Mouse (Mus musculus) CD4-positive, CD25-positive, alpha-beta regulatory T cell, adult 4 months (primary cell): ENCODE measurements around the gene Dqx1. TPM values are rescaled to one million over a fixed set of nuclear protein-coding genes. Genes with fewer than 3 reads are reported as not detected.

Source experiments
- ATAC-seq: one replicate; pipeline ENCODE4 v1.8.0; 2017
- polyA plus RNA-seq, 2 experiments: library from polyadenylated mRNA; unstranded; fragments of 100-300 nt; shearing (Covaris generic); gene quantifications; one replicate each; pipeline ENCODE4 v1.2.1; 2017

The Dqx1 gene
- 1 to 10 TPM; 1.9 to 4.5 TPM for polyA plus RNA-seq

DNA sequence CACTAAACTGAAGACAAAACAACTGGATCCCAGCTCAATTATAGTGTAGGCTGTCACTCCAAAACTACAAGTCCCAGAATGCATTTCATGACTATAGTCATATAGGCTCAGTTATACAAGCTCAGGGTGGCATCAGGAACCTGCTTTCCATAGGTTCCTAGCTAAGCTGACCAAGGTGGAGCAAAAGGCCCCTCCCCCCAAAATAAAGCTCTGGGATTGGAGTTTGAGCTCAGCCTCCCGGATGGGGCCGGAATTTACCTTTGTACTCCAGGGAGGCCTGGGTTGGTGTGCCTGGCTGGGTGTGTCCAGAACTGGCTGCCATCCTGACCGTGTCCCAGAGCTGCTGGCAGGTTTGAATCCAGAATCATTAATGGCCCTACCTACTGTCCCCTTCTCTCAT is at the start of gene Dqx1:
Gene Dqx1, plus strand, starts transcription at position 55 of the 400 bp plus-strand sequence.
- ATAC-seq, result no peak

DNA sequence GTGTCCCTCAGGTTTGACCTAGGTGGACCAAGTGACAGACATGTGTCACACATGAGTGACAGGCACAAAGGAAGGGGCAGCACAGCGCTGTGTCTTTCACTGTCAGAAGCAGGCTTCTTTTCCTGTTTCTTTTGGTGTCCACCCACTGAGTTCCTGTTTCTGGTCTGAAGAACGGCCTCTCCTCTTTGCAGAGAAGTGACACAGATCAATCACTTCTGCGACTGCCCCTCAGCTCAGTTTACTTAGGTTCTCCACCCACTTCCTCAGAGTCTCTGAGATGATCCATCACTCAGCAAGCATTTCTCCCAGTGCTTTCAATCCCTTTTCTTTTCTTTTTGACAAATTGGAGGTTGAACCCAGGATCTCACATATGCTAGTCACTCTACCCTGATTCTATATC is 49.0 kb upstream of the Dqx1 start:
- ATAC-seq, result no peak

DNA sequence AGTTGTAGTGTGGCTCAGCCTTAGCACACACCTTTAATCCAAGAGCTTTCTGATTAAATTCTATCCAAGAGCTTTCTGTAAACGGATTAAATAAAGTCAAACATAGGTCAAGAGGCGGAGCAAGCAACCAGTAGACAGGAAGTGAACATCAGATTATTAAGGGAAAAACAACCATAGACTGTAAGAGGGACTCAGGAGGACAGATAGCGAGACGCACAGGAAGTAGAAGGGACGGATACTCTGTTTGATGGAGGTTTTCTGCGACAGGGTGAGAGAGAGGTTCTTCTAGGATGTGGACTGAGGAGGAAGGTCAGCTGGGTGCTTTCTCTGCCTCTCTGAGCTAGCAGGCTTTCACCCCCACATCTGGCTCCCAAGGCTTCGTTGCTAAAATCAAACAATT is 47.6 kb upstream of the Dqx1 start:
- peak; percentile 79 for ATAC-seq

DNA sequence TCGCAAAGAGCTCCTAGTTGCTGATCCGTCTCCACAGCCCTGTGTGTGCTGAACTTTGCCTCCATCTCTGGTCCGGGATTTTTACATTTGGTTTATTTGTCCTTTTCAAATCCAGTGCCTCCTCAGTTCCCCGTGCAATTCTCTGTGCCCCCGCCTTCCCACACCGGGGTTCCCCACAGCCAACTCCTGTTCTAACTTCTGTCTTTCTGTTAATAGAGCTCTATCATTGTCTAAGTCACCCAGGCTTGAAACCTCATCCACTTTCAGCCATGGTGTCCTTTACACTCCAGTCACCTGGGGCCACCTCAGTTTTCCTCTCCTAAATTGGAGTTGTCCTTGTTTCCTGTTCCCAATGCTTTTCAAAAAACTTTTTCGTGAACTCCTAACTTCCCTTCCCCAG is 46.4 kb upstream of the Dqx1 start:
- ATAC-seq, result no peak

DNA sequence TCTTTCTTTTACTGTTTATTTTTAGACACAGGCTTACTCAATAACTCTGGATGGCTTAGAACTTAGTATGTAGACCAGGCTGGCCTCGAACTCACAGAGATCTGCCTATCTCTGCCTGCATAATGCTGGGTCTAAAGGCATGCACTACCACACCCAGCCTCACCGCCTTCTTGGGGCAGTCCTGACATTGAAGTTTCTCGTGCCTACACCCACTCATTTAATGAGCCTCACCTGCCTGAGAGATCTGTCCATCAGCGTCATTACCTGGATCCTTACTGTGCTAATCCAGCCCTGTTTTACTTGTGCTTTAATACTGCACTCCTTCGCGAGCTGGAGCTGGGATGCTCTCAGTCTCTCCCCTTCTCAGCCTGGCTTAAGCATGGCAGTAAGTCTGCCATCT is 45.9 kb upstream of the Dqx1 start:
- no peak for ATAC-seq

DNA sequence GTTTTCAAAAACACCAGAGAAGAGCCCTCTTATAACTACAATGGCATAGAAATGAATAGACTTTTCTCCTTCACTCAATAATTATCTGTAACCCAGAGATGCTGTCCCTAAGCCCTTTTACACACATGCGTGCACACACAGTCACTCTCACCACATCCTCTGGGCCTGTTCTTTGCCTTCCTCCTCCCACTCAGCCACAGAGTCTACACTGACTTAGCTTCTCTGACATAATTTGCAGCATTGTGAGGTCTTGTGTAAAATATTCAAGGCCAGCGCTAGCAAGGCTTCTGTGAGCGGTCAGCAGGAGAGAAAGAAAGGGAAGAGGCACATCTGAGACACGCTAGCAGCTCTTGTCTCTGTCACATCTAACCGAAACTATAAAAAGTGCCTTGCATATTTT is 44.2 kb upstream of the Dqx1 start:
- peak; percentile 87 for ATAC-seq

DNA sequence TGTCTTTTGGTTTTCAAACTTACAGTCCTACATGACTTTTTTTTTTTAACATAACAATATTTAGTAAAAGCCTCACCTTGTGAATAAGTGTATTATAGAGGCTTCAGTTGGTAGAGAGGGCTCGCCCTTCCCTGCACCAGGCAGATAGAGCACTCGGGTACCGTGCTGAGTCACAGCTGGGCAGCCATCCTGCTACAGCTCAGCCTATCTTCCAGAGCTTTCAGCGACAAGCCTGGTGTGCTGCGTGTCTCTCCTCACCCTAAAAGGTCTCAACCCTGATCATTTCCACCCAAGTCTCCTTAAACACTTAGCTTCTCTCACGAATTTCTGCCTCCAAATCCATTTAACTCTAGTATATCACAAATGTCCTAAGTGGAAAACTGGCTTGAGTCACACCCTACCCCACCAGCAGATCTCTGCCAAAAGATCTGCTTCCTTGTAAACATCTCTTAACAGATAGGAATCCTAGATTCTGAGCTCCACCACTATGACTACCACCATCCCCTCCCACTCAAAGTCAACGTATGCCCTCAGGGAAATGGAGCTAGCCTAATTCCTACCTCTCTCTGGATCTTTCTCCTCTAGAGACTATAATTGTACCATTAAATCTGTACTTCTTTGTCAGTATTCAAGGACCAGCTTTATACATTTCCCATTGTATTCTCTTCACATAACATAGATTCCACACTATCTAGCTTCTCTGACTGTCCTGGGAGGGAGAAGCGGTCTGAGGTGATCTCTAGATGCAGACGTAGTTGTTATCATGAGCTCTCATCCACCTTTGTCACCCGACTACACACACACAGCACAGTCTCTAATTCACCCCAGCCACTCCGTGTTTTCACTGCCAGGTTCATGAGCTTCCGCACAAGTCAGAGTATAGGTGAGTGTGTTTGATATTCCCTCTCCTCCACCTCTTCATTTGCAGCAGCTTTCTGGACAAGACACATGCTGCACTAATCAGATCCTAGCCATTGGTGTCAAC is 42.9 kb upstream of the Dqx1 start:
- no peak for ATAC-seq

DNA sequence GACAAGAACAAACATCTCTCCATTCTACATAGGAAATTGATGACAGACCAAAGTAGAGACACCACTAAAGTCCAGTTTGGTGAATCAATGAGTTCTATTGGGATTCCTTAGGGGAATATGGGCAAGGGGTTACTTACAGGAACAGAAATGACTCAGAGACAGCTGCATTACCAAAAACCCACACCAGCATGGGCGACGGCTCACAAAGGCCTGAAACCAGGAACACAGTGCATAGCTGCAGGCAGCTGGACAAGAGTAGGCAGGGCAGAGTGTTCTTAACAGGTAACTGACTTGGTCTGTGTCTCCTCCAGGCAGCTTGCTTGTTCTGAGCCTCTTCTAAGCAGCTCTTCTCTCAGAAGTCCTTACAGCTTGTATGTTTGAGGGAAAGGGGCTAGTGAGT is 41.9 kb upstream of the Dqx1 start:
- no peak for ATAC-seq

DNA sequence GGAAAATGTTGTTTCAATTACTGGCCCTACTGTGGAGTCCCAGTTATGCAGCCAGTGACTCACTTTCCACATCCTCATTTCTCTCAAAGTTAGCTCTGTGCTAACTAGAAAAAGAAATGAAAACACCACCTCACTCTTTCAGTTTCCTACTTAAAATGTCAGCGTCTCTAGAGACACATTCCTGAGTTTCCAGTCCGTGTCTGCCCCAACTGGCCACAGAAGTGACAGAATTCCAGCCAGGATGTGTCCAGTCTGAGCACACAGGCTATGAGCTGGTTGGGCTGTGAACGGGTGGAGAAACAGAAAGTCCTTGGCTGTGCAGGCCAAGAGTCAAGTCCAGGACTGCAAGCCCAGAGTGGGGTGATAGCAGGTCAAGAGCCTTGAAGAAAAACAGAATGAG is 40.5 kb upstream of the Dqx1 start:
- no peak for ATAC-seq

DNA sequence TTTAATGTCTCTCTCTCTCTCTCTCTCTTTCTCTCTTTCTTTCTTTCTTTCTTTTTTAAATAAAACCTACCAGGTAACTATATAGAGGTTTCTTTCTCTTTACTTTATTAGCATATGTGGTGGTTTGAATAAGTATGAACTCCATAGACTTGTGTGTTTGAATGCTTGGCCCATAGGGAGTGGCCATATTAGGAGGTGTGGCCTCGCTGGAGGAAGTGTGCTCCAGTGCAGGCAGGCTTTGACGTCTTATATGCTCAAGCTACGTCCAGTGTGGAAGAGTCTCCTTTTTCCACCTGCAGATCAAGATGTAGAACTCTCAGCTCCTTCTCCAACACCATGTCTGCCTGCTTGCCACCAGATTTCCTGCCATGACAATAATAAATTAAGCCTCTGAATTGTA is 38.6 kb upstream of the Dqx1 start:
- ATAC-seq, result no peak

DNA sequence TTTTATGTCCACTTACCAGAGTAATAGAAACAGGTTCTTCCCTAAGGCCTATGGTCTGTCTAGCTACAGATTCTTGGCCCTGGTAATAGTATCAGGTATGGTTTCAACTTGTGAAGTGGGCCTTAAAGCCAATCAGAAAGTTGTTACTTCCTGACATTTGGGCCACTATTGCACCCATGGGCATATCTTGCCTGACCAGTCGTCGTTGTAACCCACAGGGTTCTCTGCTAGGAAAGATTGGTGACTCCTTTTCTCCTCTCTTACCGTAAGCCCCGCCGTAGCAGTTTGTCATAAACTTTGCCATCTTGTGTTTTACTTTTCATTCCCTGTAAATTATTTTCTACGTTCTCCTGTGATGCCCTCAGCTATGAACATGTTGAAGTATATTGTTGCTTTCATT is 37.5 kb upstream of the Dqx1 start:
- no peak for ATAC-seq

DNA sequence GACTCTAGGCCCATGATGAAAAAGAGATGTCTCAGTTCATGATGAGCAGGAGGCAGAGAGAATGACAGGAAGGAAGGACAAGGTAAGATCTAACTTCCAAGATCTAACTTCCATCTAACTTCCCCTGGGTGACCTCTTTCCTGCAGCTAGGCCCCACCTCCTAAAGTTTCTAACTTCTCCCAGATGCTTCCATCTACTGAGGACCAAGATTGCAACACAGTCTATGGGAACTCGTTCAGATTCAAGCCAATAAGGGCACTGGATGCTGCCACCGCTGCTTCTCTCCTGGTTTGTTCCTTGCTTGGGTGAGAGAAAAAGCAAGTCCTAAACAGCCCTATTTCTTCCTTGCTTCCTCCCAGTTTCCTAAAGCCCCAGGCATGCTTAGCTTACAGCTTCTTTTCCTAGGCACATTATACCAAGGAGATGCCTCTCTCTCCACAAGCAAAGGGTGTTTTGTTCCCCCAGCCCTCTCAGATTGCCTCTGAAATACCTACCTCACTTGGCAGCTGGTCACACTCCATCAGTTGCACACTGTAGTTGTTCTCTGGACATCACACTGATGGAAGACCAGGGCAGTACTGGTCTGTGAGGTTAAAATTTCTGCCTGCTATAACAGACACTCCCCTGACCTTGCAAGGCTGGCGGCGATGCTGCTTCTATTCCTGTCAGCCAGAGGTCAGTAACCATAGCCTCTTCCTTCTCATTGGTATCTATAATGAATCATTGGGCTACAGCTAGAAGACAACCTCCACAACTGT is 36.6 kb upstream of the Dqx1 start:
- no peak for ATAC-seq

DNA sequence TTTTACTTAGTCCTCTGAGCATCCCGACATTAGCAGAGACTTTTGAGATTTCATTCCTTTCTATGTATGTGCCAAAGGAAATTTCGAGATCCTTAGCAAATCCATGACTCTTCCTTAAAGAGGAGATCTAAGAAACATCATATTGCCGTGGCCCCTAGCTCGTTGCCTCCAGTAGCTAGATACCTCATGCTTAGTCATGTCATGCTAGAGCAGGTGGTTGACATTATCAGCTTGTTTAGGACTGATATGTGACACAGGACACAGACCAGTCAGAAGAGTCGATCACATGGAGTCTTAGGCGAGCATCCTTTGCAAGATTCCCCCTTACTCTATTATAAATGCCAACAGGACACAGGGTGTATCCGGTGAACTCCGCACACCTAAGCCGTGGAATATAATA is 34.6 kb upstream of the Dqx1 start:
- no peak for ATAC-seq

DNA sequence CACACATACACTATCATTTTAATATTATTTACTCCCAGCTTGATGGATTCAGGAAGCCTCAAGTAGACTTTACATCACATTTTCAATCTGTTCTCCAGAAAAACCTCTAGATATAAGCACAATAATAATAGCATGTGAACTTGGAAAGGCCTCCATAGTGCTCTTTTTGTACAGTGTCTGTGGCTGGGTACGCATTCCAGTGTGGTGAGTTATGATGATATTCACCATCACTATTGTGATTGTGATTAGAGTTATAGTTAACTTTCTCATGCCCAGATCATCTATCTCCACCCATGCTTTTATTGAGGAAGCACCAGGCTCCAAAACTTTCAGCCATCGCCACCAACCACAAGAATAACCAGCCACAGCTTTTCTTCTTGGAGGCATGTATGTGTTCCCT is 33.9 kb upstream of the Dqx1 start:
- ATAC-seq, result no peak

DNA sequence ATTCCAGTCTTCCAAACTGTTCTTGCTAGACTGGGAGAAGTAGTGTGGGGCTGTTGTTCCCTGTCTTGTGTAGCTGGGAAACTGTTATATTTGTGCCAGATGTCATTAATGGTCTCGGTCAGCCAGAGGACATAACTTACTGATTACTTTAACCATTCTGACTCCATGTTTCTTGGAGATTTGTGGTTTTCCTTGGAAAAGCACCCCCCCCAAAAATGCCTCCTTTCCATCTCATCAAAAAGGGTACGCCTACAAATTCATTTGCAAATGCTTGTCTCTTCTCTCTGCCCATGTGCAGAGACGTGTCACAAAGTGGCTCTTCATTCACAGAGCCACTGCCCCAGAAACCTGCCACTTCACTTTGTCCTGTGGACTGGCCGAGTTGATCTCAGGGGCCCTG is 33.2 kb upstream of the Dqx1 start:
- ATAC-seq, result no peak

DNA sequence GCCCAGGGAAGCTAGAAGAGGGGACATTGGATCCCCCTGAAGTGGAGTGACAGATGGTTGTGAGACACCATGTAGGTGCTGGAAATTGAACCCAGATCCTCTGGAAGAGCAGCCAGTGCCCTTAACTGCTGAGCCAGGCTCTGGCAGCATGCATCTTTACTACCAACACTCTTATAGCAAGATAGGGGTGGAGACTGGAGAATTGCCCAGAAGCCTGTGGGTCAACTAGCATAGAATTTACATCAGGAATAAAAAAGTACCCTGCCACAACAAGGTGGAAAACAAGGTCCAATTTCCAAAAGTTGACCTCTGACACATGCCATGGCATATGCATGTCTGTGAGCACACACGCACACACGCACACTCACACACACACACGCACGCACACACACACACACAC is 32.4 kb upstream of the Dqx1 start:
- ATAC-seq, result no peak

DNA sequence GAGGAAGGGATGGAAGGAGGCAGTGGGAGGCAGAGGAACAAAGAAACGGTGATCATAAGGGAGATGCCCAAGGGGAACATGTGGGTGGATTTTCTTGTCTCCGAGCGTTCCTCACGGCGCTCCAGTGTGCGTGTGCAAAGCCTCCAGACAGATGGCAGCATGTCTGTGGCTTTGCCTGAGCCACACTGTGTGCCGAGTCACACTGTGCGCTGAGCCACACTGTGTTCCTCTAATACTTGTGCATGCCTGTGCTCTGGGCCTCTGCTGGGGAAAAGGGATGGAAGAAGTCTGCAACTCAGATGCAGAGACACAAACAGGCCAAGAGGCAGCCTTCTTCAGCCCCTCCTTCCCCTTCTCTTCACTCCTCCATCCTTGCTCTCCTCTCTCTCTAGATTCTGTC is 30.4 kb upstream of the Dqx1 start:
- ATAC-seq, result no peak

DNA sequence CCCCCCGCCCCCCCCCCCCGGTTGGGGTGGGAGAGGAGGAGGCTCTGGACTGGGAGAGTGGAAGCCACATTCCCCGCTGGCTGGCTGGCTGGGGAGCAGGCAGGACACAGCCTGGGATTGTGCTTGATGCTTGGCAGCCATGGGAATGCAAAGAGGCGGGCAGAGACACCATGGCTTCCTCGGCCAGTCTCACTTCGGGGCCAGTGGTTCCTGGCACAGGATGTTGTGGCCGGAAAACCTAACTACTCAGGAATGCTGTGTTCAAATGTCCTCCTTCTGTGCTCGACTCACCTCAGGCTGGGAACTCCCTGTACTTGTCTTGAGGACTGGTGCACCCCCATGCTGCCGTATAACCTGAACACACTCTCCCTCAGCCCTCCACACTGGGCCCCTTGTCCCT is 29.9 kb upstream of the Dqx1 start:
- no peak for ATAC-seq

DNA sequence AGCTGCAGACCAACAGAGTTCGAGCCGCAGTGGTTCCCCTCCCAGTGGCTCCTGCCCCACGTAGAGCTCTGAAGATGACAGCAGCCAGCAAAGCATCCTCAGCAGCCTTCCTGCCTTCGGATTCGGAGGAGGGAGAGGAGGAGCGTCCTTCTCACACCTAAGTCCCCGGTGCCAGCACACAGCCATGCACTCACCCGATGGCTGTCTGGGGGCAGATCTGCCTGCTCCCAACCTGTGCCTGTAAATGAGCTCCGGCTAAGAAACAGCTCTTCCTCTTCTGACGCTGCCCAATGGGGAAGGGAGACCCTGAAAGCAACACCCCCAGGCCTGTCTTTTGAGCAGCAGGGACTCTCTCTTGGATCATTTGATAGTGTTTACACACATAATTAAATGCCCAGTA is 27.9 kb upstream of the Dqx1 start:
- ATAC-seq, result no peak

DNA sequence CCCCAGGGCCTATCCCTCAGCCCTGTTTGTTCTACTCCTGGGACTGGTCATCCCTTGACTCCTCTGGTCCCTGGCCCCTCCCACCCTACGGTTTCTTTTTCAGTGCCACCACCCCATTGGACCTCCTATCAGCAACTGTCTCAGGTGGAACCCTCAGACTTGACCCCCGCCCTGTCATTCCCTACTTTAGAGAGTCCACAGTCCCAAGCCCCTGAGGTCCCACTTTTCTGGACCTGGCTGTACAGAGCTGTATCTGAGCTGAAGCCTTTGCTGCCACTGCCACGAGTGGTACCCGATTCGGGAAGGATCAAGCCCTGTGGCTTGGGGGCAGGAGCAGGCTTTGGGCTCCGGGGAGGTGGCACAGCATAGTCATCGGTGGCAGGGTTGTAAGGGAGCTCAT is 26.5 kb upstream of the Dqx1 start:
- ATAC-seq, result no peak

DNA sequence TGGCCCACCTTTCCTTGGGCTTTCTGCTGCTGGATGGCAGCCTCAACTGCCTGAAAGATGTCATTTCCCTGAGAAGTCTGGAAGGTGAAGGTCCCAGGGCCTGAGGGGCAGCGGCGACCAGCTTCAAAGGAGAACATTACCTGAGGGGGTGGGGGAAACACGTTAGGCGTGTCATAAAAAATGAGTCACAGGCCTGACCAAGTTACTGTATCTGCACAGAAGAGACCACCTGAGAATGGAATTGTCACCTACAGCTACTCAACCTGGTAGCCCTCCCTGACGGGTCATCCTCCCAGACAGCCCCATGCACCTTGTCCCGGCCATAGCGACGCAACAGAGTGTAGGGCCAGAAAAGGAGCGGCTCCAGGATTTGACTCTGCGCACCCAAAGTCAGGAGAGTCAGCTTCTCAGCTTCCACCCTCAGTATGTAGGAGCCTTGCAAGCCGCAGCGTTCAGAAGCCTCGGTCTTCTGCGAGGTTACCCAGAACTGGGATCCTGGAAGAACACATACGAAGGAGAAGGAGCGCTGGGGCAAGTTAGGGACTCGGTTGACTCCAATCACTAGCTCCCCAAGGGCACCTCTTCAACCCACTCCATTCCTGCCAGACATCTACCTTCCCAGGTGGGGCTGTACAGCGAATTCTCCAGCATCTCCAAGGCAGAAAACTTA is 25.6 kb upstream of the Dqx1 start:
- no peak for ATAC-seq

DNA sequence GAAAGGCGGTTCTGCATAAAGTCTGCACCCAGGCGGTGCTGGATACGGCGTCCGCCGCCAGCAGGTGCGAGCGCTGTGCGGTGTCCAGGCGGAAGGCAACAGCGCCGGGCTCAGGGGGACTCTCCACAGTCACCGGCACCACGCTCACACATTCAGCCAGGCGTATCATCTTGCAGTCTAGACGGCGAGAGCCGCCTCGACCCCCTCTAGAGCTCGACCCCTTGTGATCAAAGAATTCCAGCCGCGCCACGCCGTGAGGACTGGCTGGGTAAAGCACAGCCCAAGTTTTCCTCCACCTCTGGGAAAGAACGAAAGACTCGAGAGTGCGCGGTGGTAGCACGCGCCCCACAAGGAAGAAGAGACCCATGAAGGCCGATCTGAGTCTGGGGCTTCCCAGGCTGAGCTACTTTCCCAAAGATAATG is 24.9 kb upstream of the Dqx1 start:
- peak; percentile 56 for ATAC-seq
